Mouse (Mus musculus) heart, embryonic 12.5 days (tissue): ENCODE results near the gene Tacc3. TPM values are rescaled to one million over a fixed set of nuclear protein-coding genes. Genes with fewer than 3 reads are reported as not detected.

Source experiments
- ATAC-seq: fragments of 200-750 bp; cut with Nextera tagmentation; 2 replicates; pipeline ENCODE4 v1.8.0; 2017; ENCODE audit warnings: moderate TSS enrichment, moderate library complexity; ENCODE audit not compliant: insufficient number of reproducible peaks, low FRiP score
- H3K27ac ChIP-seq: fragments of 300-500 bp; sonication (generic); 2 replicates; pipeline ENCODE4 v1.5.1; 2016; ENCODE audit warnings: mild to moderate bottlenecking, moderate library complexity; ENCODE audit not compliant: poor library complexity, severe bottlenecking
- H3K27me3 ChIP-seq: fragments of 300-500 bp; sonication (generic); replicated peaks from 2 replicates; pipeline ENCODE4 v1.6.1; 2016; ENCODE audit warnings: mild to moderate bottlenecking, moderate library complexity
- H3K36me3 ChIP-seq: fragments of 300-500 bp; sonication (generic); 2 replicates; pipeline ENCODE4 v1.6.1; 2016; ENCODE audit warnings: mild to moderate bottlenecking, moderate library complexity
- H3K4me1 ChIP-seq: fragments of 300-500 bp; sonication (generic); replicated peaks from 2 replicates; pipeline ENCODE4 v1.6.1; 2016; ENCODE audit warnings: mild to moderate bottlenecking
- H3K4me2 ChIP-seq: fragments of 300-500 bp; sonication (generic); 2 replicates; pipeline ENCODE4 v1.6.1; 2016; ENCODE audit warnings: mild to moderate bottlenecking, moderate library complexity
- H3K4me3 ChIP-seq: fragments of 300-500 bp; sonication (generic); 2 replicates; pipeline ENCODE4 v1.5.1; 2016; ENCODE audit warnings: mild to moderate bottlenecking
- H3K9ac ChIP-seq: fragments of 300-500 bp; sonication (generic); 2 replicates; pipeline ENCODE4 v1.6.1; 2016; ENCODE audit warnings: mild to moderate bottlenecking, moderate library complexity
- H3K9me3 ChIP-seq: fragments of 300-500 bp; sonication (generic); replicated peaks from 2 replicates; pipeline ENCODE4 v1.6.1; 2016; ENCODE audit warnings: mild to moderate bottlenecking, moderate library complexity
- WGBS: fragments of 180-500 bp; shearing (Covaris S2); methylation state at CpG from one replicate; pipeline ENCODE4 v1.1.7; 2016; 5-methylcytosine and 5-hydroxymethylcytosine counted together
- polyA plus RNA-seq: library from polyadenylated mRNA; unstranded; fragments of >200 nt; fragmentation: Nextera tagmentation; extraction: Ambion mirVana; gene quantifications from 2 replicates; pipeline ENCODE4 v1.2.1, GENCODE M21; 2016

The Tacc3 gene
- polyA plus RNA-seq, 1 experiment from 2014 or later = 152 TPM

DNA sequence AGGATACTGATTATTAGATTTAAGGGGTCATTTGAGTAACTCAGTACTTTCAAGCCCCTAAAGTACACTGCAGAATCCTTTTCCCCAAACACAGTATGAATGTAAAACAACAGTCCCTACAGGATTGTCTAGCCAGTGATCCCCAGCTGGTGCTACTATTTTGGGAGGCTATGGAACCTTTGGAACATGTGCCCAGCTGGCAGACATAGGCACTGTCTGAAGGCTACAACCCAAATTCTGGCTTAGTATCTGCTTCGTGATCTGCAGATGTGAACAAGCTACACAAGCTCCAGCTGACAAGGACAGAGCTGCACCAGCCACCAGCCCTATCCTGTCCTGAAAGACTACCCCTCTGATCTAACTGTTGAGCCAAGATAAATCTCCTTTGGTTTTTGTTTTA lies 25.4 kb upstream of the Tacc3 start:
- Histone ChIP-seq H3K9ac (no peak overlapping the region), H3K27me3 (no peaks in the 10 kb centered on the region), H3K4me3 (no peak overlapping the region), H3K27ac (no peak overlapping the region), H3K4me1 (peaks cover 19% of the 10 kb centered on the region), H3K4me2 (no peak overlapping the region), H3K36me3 (peaks cover 22% of the 10 kb centered on the region), H3K9me3 (no peaks in the 10 kb centered on the region)
- 94% methylated on average over 1 of the region's 1 CpGs for WGBS
- ATAC-seq = no peak

DNA sequence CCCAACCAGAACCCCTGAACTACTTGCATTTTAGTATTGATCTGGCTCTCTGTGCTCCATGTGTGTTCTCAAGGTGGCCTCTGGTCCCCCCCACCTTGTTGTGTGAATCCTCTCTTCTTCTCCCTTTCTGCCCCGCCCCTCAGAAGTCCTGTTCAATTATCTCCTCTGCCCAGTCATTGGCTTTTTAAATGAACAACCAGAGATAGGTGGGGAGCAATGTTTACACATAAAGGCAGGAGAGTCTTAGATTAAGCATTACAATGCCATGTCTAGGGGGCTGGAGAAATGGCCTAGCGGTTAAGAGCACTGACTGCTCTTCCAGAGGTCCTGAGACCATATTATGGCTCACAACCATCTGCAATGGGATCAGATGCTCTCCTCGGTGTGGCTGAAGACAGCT lies 22.6 kb upstream of the Tacc3 start:
- H3K27ac ChIP-seq = no peak overlapping the region
- H3K4me3 ChIP-seq = no peak overlapping the region
- no peak overlapping the region for H3K4me2 ChIP-seq
- no peak overlapping the region for H3K9ac ChIP-seq
- H3K9me3 ChIP-seq = no peaks in the 10 kb centered on the region
- H3K27me3 ChIP-seq = no peaks in the 10 kb centered on the region
- H3K36me3 ChIP-seq = peaks cover 42% of the 10 kb centered on the region
- WGBS = 82% methylated on average over 3 of the region's 3 CpGs
- H3K4me1 ChIP-seq = peaks cover 7% of the 10 kb centered on the region
- ATAC-seq = no peak

DNA sequence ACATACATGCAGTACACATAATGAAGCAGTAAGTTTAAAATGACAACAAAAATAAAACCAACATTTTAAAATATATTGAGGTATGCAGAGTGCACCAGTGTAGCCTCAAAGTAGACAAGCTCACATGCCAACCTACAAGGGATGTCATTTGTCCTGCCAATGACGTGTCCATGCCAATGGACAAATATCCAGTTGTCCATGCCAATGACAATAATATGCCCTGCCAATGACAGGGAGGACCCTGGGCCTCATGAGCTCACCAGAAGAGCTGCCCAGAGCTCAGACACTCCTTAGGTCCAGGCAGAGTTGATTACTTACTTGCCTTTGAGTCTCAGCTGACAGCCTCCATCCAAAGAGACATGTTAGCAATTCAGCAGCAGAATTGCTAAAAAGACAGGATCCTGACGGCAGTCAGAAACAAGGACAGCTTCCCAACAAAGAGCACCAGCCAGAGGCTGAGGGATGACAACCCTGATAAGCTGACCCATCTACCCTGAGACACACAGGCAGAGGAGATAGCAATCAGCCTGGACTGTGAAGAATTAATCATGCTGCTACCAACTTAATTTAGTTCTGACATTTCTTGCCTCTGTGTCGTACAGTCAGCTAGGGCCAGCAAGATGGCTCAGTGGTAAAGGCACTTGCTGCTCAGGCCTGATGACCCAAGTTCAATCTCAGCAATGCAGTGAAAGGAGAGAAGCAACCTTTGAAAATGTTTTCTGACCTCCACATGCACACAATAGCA lies 20.1 kb upstream of the Tacc3 start:
- 76% methylated on average over 3 of the region's 3 CpGs for WGBS
- H3K27ac ChIP-seq = no peak overlapping the region; the same call in 1 of the 2 replicates
- H3K9me3 ChIP-seq = no peaks in the 10 kb centered on the region
- ATAC-seq = no peak
- H3K4me1 ChIP-seq = no peaks in the 10 kb centered on the region
- no peak overlapping the region for H3K9ac ChIP-seq
- no peak overlapping the region for H3K4me3 ChIP-seq
- peaks cover 63% of the 10 kb centered on the region for H3K36me3 ChIP-seq
- H3K4me2 ChIP-seq = no peak overlapping the region
- no peaks in the 10 kb centered on the region for H3K27me3 ChIP-seq

DNA sequence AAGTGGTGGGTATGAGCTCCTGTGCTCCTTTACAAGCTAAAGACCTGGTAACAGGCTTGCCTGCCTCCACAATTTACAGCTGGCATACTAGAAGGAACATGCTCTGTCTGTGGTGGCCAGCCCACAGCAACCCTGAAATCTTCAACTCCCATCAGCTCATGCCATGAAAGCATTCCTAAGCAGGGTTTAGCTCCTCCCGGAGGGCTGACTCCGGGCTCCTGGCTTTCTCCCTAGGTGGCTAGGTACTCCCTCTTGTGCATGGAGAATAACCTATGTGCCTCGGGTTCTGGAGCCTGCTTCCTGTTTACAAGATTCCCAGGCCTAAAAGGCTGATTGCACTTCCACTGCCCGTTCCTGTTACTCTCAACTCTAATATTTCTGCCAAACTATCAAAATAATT lies 19.1 kb upstream of the Tacc3 start:
- H3K36me3 ChIP-seq = peaks cover 74% of the 10 kb centered on the region
- no peaks in the 10 kb centered on the region for H3K4me1 ChIP-seq
- no peak overlapping the region for H3K27ac ChIP-seq
- no peaks in the 10 kb centered on the region for H3K27me3 ChIP-seq
- WGBS = 52% methylated on average over 4 of the region's 4 CpGs
- no peak overlapping the region for H3K4me3 ChIP-seq
- no peak for ATAC-seq
- no peak overlapping the region for H3K9ac ChIP-seq
- H3K4me2 ChIP-seq = no peak overlapping the region
- H3K9me3 ChIP-seq = no peaks in the 10 kb centered on the region

DNA sequence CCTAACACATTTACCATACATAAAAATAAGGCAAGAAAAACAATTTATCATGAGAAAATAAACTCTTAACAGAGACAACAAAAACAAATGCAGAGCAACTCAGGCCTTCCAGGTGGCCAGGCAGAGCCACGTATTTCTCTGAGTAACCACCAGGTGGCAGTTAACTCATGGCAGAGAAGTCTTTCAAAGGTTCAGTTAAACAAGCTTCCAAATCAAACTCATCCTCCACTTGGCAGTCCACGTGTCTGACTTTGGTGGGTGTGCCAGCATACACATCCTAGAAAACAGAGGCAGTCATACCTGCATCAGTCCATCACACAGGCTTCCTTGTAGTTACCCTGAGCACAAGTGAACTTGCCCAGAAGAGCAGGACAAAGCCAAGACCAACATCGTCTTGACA lies 17.3 kb upstream of the Tacc3 start:
- WGBS = 46% methylated on average over 3 of the region's 3 CpGs
- Histone ChIP-seq H3K9ac (no peak overlapping the region), H3K4me3 (no peak overlapping the region), H3K4me1 (no peaks in the 10 kb centered on the region), H3K36me3 (peaks cover 80% of the 10 kb centered on the region), H3K9me3 (no peaks in the 10 kb centered on the region), H3K4me2 (no peak overlapping the region), H3K27me3 (no peaks in the 10 kb centered on the region), H3K27ac (no peak overlapping the region)
- ATAC-seq = no peak

DNA sequence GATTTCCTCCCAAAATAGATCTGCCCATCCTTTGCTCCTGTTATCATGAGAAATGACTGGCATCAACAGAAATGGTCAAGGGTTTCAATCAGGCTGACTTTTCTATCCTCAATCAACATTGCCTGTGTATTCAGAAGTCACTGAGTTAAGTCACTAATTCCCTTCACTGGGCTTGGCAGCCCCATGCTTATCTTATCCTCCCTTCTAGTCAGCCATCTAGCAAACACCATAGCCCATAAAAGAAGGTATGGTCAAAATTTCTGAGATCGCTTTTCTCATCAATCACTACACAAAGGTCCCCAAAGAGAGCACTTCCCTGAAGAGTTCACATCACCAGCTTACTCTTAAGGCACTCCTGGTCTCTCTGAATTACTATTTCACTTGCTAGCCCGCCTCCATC lies 6.9 kb upstream of the Tacc3 start:
- peaks cover 60% of the 10 kb centered on the region for H3K36me3 ChIP-seq

DNA sequence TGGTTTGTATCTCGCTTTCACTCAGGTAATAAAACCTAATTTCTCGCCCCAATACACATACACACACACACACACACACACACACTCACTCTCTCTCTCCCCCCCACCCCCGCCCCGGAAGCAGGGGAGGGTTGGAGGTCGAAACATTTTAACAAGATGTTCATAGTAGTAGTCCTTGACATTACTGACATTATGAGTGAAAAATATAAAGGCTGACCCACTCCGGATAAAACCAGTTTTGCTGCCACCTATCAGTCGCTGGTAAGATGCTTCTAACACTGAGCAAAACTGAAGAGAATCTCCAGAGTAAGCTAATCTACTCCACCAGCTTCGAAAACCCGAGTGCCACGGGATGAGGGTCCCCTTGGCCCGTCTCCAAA lies 6.4 kb upstream of the Tacc3 start:
- Histone ChIP-seq H3K9ac (peak overlapping the region; percentile 88), H3K9me3 (no peaks in the 10 kb centered on the region), H3K4me2 (peak overlapping the region; percentile 87), H3K36me3 (peaks cover 55% of the 10 kb centered on the region), H3K27me3 (no peaks in the 10 kb centered on the region), H3K4me3 (peak overlapping the region; percentile 85), H3K4me1 (peaks cover 38% of the 10 kb centered on the region), H3K27ac (peak overlapping the region; percentile 94)
- under 1% methylated on average over 11 of the region's 11 CpGs for WGBS
- no peak for ATAC-seq

More for the DNA sequence above, 6.9 kb upstream of the Tacc3 start:
- Histone ChIP-seq H3K9ac (peak overlapping the region; percentile 88), H3K9me3 (no peaks in the 10 kb centered on the region), H3K27me3 (no peaks in the 10 kb centered on the region), H3K4me1 (peaks cover 33% of the 10 kb centered on the region), H3K27ac (peak overlapping the region; percentile 94), H3K4me2 (peak overlapping the region; percentile 87), H3K4me3 (peak overlapping the region; percentile 85)
- WGBS = 21% methylated on average over 2 of the region's 2 CpGs
- ATAC-seq = no peak

DNA sequence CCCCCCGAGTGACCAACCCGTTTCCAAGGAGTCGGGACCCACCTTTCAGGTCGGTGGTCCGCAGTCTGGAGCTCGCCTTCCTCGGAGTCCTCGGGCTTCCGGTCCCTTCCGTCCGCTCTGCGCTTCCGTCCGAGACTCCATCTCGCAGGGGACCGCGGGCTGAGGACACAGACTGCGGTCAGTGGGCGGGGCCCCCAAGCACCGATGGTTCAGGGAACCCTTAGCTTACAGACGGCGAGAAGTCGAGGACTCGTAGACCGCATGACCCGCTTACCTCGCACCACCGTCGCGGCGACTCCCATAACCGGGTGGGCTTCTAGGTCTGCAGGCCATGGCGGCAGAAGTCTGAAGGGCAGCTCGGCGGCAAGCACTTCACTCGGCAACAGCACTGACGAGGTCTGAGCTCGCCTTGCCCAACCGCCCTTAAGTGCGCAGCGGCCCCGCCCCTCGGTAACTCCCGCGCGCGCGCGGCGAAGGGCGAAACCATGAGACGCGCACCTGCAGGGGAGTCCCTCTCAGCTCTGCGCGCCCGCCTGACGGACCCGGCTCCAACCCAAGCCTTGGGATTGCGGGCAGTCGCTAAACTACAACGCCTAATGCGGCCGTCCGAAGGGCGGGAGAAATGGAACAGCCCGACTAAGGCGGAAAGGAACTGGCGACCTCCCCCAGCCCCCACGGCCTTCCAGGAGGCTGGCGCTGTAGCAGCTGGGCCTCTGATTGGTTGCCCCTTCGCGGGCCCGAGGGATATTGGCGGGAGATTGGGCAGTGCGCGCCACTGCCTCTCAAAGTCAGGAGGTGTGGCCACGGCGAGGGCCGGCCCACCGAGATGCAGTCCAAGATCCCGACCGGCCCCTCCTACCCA lies 5.8 kb upstream of the Tacc3 start, which contains the start of gene Slbp:
Gene Slbp, minus strand, starts transcription at position 654 of the 862 bp plus-strand sequence.
- Histone ChIP-seq H3K27me3 (no peaks in the 10 kb centered on the region), H3K4me1 (peaks cover 44% of the 10 kb centered on the region), H3K36me3 (peaks cover 49% of the 10 kb centered on the region), H3K27ac (peak within 1 kb of the TSS; percentile 94), H3K9me3 (no peaks in the 10 kb centered on the region), H3K9ac (peak within 1 kb of the TSS; percentile 88), H3K4me3 (peak within 1 kb of the TSS; percentile 85), H3K4me2 (peak within 1 kb of the TSS; percentile 87)
- ATAC-seq = peak; percentile 97
- under 1% methylated on average over 82 of the region's 82 CpGs for WGBS

DNA sequence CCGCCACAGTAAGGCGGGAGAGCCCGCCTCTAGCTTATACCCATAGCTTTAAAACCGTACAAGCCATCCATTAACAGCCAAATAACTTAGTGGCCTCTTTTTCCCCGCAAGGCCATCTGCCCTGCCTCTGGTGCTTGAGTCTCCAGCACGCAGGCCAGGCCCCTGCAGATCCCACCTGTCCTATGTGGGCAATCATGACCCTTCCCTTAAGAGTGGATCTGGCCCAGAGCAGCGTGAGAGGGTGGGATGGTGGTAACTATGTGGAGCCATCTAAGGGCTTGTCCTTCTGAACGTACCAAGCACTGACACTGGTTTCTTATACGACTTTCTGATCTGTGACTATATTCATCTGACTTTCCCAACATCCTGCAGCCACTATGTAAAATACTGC lies 5.2 kb upstream of the Tacc3 start:
- no peaks in the 10 kb centered on the region for H3K27me3 ChIP-seq
- H3K9me3 ChIP-seq = no peaks in the 10 kb centered on the region
- peak; percentile 3; the same call in 1 of the 2 replicates for ATAC-seq
- H3K36me3 ChIP-seq = peaks cover 43% of the 10 kb centered on the region
- H3K9ac ChIP-seq = peak overlapping the region; percentile 88
- 3% methylated on average over 9 of the region's 9 CpGs for WGBS
- H3K27ac ChIP-seq = peak overlapping the region; percentile 80
- H3K4me1 ChIP-seq = peaks cover 44% of the 10 kb centered on the region
- H3K4me2 ChIP-seq = peak overlapping the region; percentile 87
- peak overlapping the region; percentile 85 for H3K4me3 ChIP-seq

DNA sequence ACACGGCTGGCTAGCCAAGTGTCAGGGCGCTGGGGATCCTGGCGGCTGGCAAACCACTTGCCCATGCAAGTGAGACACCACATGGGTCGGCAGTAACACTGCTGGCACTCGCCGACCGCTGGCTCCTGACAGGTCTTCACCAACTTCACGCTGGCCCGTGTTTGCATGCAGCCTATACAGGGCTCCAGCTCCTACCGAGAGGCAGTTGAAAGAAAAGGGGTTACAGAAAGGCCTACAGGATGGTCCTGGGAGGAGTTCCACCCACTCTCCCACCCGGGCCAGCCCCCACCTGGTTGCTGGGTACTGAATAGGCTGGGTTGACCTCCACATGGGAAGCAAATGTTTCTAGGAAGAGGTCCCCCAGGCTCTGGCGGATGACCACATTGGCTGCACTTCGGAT lies 3.5 kb upstream of the Tacc3 start:
- Histone ChIP-seq H3K4me2 (no peak overlapping the region), H3K27ac (no peak overlapping the region), H3K9me3 (no peaks in the 10 kb centered on the region), H3K36me3 (peaks cover 30% of the 10 kb centered on the region), H3K4me3 (no peak overlapping the region), H3K4me1 (peaks cover 51% of the 10 kb centered on the region), H3K27me3 (no peaks in the 10 kb centered on the region), H3K9ac (0 out of 2 replicates have a peak overlapping the region, but pooled peaks have one; percentile 5)
- no peak for ATAC-seq
- WGBS = 93% methylated on average over 13 of the region's 13 CpGs

DNA sequence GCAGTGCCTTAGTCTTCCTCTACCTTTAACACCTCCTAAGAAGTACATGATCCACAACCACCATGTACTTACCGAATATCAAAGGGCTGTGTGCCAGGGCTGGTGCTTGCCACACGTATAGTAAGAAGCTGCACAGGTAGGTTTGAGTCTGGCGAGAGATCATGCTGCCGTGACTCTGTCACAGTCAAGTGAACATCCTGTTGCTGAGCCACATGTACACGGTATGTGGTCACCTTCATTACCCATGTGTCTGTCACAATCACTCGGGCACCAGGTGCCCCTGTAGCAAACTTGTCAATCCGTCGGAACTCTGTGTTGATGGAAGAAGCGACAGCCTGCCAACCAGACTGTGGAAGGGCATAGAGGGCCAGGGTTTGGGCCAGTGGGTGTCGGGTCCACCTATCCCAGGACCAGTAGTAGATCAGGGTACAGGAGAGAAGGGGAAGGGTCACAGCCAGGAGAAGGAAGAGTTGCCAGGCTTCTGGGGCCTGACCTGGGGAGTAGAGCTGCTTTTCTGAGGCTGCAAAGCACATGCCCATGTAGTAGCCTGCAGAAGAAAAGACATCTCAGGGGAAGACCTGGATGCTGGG lies 2.6 kb upstream of the Tacc3 start:
- no peak overlapping the region for H3K4me3 ChIP-seq
- WGBS = 90% methylated on average over 10 of the region's 10 CpGs
- H3K4me1 ChIP-seq = peaks cover 53% of the 10 kb centered on the region
- peaks cover 28% of the 10 kb centered on the region for H3K36me3 ChIP-seq
- no peaks in the 10 kb centered on the region for H3K27me3 ChIP-seq
- ATAC-seq = no peak
- H3K4me2 ChIP-seq = no peak overlapping the region
- no peaks in the 10 kb centered on the region for H3K9me3 ChIP-seq
- H3K27ac ChIP-seq = no peak overlapping the region
- peak overlapping the region; percentile 32; the same call in 1 of the 2 replicates for H3K9ac ChIP-seq
